Mouse (Mus musculus): ENCODE measurements around the gene Id1. TPM values are rescaled to one million over a fixed set of nuclear protein-coding genes. Genes with fewer than 3 reads are reported as not detected.

Id1 gene
- polyA plus RNA-seq, 1 experiment = 20.5 TPM

DNA sequence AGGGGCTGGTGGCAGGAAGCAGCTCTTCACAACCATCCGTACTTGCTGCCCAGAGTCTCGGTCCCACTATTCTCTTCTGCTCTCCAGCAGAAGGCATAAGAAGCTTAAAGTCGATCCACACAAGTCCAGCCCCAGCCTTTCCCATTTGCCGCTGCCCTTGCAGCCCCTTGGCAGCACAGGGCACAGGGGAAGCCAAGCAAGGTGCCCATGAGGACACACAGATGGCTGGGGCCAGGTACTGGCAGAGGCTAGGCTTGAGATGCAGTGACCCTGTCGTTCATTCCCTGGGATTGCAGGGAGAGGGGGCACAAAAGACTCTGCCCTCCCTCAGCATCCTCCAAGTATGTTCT, 31.8 kb upstream of the Id1 start:
- no peak for TF ChIP-seq POLR2A (IDR thresholded peaks at IDR 0.05; ENCODE audit: insufficient read depth, low read length)
- no peak for TF ChIP-seq EP300 (IDR thresholded peaks at IDR 0.05; ENCODE audit: insufficient read depth, low read depth, low read length)
- no peak for TF ChIP-seq CTCF (IDR thresholded peaks at IDR 0.05; ENCODE audit: low read depth, low read length)
- H3K9ac ChIP-seq (ENCODE audit: low read depth, poor library complexity, severe bottlenecking) = no peak overlapping the region
- no peaks in the 10 kb centered on the region for H3K36me3 ChIP-seq (ENCODE audit: control insufficient read depth, insufficient read depth, low read length, poor library complexity, severe bottlenecking)
- H3K27me3 ChIP-seq (ENCODE audit: control insufficient read depth, insufficient read depth, low read length, poor library complexity, severe bottlenecking) = no peaks in the 10 kb centered on the region
- no peaks in the 10 kb centered on the region for H3K9me3 ChIP-seq (replicated peaks; ENCODE audit: control insufficient read depth, insufficient read depth, low read length, poor library complexity, severe bottlenecking)
- peaks cover 10% of the 10 kb centered on the region for H3K4me1 ChIP-seq (ENCODE audit: control insufficient read depth, insufficient read depth, low read length)
- no peak overlapping the region for H3K27ac ChIP-seq (ENCODE audit: insufficient read depth, low read length)
- no peak overlapping the region for H3K4me3 ChIP-seq (ENCODE audit: low read depth, low read length)

DNA sequence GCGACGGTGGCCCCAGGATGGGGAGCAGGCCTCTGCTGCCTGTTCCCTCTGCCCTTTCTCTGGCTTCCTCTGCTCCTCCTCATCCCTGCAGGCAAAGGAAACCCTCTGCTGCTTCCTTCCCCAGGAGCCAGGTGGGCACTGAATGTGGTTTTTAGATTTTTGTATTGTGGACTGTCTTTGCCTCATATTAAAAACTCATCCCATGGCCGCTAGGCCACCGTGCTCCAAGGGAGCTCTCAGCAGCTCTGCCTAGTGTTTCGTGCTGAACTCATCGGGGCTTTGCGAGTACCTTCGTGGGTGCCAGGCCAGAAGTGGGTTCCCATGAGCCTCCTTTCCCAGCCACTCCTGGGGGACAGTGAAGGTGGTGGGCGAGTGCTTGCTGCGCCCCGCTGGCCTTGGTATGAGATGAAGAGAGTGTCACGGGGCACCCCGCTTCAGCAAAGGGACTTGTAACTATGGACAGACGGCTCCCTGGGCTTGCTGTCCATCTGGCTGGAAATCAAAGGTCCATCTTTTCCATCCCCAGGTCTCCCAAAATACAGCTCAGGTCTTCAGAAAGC, 31.2 kb upstream of the Id1 start:
- Histone ChIP-seq H3K27me3 (ENCODE audit: control insufficient read depth, insufficient read depth, low read length, poor library complexity, severe bottlenecking) (no peaks in the 10 kb centered on the region), H3K9ac (ENCODE audit: low read depth, poor library complexity, severe bottlenecking) (no peak overlapping the region), H3K9me3 (replicated peaks; ENCODE audit: control insufficient read depth, insufficient read depth, low read length, poor library complexity, severe bottlenecking) (no peaks in the 10 kb centered on the region), H3K36me3 (ENCODE audit: control insufficient read depth, insufficient read depth, low read length, poor library complexity, severe bottlenecking) (no peaks in the 10 kb centered on the region), H3K4me1 (ENCODE audit: control insufficient read depth, insufficient read depth, low read length) (peaks cover 4% of the 10 kb centered on the region), H3K4me3 (ENCODE audit: low read depth, low read length) (no peak overlapping the region), H3K27ac (ENCODE audit: insufficient read depth, low read length) (no peak overlapping the region)
- TF ChIP-seq POLR2A (IDR thresholded peaks at IDR 0.05; ENCODE audit: insufficient read depth, low read length) (no peak), EP300 (IDR thresholded peaks at IDR 0.05; ENCODE audit: insufficient read depth, low read depth, low read length) (no peak), CTCF (IDR thresholded peaks at IDR 0.05; ENCODE audit: low read depth, low read length) (no peak)

DNA sequence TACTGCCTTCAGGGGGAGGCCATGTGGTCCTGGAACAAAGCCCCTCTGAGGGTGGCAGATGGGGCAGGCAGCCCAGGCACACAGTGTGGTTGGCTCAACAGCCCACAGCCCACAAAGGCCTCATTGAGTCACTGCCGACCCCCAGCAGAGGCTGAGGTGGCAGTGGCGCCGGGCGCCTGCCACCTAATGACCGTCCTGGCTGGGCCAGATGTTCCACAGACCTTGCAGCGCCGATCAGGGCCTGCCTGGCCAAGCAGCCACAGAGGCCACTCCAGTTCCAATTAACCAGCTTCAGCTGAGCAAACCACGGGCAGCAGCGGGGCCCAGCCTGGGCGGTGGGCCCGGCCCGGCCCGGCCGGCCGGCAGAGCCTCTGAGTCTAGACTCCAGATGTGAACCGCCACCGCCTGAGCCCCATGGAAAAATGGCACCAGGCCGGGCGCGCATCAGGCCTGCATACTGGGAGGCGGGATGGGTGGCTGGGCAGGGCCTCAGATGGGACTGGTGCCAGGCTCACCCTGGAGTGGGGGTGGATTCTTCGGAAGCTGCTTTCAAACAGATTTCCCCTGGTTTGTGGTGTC, 30.0 kb upstream of the Id1 start:
- H3K4me3 ChIP-seq (ENCODE audit: low read depth, low read length) = peak overlapping the region; percentile 37
- no peaks in the 10 kb centered on the region for H3K36me3 ChIP-seq (ENCODE audit: control insufficient read depth, insufficient read depth, low read length, poor library complexity, severe bottlenecking)
- H3K27me3 ChIP-seq (ENCODE audit: control insufficient read depth, insufficient read depth, low read length, poor library complexity, severe bottlenecking) = no peaks in the 10 kb centered on the region
- no peak for TF ChIP-seq EP300 (IDR thresholded peaks at IDR 0.05; ENCODE audit: insufficient read depth, low read depth, low read length)
- no peak for TF ChIP-seq CTCF (IDR thresholded peaks at IDR 0.05; ENCODE audit: low read depth, low read length)
- TF ChIP-seq POLR2A (IDR thresholded peaks at IDR 0.05; ENCODE audit: insufficient read depth, low read length) = no peak
- H3K4me1 ChIP-seq (ENCODE audit: control insufficient read depth, insufficient read depth, low read length) = peaks cover 3% of the 10 kb centered on the region
- peak overlapping the region; percentile 9; the same call in 1 of the 2 replicates for H3K27ac ChIP-seq (ENCODE audit: insufficient read depth, low read length)
- no peaks in the 10 kb centered on the region for H3K9me3 ChIP-seq (replicated peaks; ENCODE audit: control insufficient read depth, insufficient read depth, low read length, poor library complexity, severe bottlenecking)
- peak overlapping the region; percentile 82 for H3K9ac ChIP-seq (ENCODE audit: low read depth, poor library complexity, severe bottlenecking)

DNA sequence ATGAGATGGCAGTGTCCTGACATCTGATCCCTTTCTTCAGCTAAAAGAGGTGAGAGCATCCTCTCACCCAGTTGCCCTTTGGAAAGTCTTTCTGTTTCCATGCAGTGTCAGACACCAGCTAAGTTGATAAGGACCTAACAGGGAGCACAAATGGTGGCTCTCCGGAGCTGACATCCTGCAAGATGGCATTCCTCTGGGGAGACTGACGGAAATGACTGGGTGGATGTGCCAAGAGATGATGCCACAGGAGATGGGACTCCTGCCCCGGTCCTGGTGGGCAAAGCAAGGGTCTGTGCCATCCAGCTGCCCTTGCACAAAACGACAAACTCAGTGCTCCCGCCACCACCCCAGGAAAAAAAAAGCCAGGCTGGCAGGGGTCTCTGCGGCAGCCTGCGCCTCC, 28.9 kb upstream of the Id1 start:
- Histone ChIP-seq H3K27me3 (ENCODE audit: control insufficient read depth, insufficient read depth, low read length, poor library complexity, severe bottlenecking) (no peaks in the 10 kb centered on the region), H3K36me3 (ENCODE audit: control insufficient read depth, insufficient read depth, low read length, poor library complexity, severe bottlenecking) (no peaks in the 10 kb centered on the region), H3K9me3 (replicated peaks; ENCODE audit: control insufficient read depth, insufficient read depth, low read length, poor library complexity, severe bottlenecking) (no peaks in the 10 kb centered on the region), H3K9ac (ENCODE audit: low read depth, poor library complexity, severe bottlenecking) (peak overlapping the region; percentile 59), H3K4me3 (ENCODE audit: low read depth, low read length) (peak overlapping the region; percentile 65), H3K27ac (ENCODE audit: insufficient read depth, low read length) (peak overlapping the region; percentile 67), H3K4me1 (ENCODE audit: control insufficient read depth, insufficient read depth, low read length) (peaks cover 3% of the 10 kb centered on the region)
- no peak for TF ChIP-seq CTCF (IDR thresholded peaks at IDR 0.05; ENCODE audit: low read depth, low read length)
- TF ChIP-seq POLR2A (IDR thresholded peaks at IDR 0.05; ENCODE audit: insufficient read depth, low read length) = no peak
- no peak for TF ChIP-seq EP300 (IDR thresholded peaks at IDR 0.05; ENCODE audit: insufficient read depth, low read depth, low read length)

DNA sequence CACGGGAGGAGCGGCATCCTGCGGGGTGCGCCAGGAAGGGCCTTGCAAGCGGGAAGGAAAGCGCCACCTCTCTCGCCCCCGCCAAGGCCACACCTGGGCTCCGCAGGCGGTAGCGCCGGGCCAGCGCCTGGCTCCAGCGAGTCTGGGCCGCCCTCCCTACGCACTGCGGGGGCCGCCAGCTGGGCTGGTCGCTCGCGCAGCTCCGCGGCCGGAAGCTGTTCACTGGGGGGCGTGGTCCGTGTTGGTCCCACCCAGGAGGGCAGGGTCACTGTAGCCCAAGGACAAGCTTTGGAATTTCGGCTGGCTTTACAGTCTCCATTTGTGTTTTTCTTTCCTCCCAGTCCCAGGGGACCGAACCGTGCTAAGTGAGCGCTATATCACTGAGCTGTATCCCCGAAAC, 28.4 kb upstream of the Id1 start:
- Histone ChIP-seq H3K9ac (ENCODE audit: low read depth, poor library complexity, severe bottlenecking) (peak overlapping the region; percentile 64), H3K4me1 (ENCODE audit: control insufficient read depth, insufficient read depth, low read length) (peaks cover 3% of the 10 kb centered on the region), H3K4me3 (ENCODE audit: low read depth, low read length) (peak overlapping the region; percentile 66), H3K36me3 (ENCODE audit: control insufficient read depth, insufficient read depth, low read length, poor library complexity, severe bottlenecking) (no peaks in the 10 kb centered on the region), H3K27me3 (ENCODE audit: control insufficient read depth, insufficient read depth, low read length, poor library complexity, severe bottlenecking) (no peaks in the 10 kb centered on the region), H3K9me3 (replicated peaks; ENCODE audit: control insufficient read depth, insufficient read depth, low read length, poor library complexity, severe bottlenecking) (no peaks in the 10 kb centered on the region), H3K27ac (ENCODE audit: insufficient read depth, low read length) (peak overlapping the region; percentile 94)
- TF ChIP-seq CTCF (IDR thresholded peaks at IDR 0.05; ENCODE audit: low read depth, low read length) (no peak), EP300 (IDR thresholded peaks at IDR 0.05; ENCODE audit: insufficient read depth, low read depth, low read length) (peak; percentile 81), POLR2A (IDR thresholded peaks at IDR 0.05; ENCODE audit: insufficient read depth, low read length) (peak; percentile 41)

DNA sequence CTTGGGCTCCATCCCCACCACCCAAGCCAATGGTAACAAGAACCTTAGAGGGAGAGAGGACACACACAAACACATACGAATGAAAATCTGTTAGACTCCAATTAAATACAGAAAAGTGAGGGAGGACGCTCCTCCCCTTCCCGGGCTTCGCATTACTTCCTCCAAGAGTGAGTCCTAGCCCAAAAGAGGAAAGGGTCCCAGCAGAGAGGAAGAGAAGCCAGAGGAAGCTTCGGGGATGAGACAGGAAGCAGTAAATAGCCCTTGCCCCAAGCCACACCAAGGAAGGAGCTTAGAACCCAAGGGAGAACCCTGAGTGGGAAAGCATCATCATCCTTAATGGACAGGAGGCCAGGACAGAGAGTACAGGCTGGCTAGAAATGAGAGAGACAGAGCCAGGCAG, 27.0 kb upstream of the Id1 start:
- TF ChIP-seq CTCF (IDR thresholded peaks at IDR 0.05; ENCODE audit: low read depth, low read length) = no peak
- no peak for TF ChIP-seq EP300 (IDR thresholded peaks at IDR 0.05; ENCODE audit: insufficient read depth, low read depth, low read length)
- no peak for TF ChIP-seq POLR2A (IDR thresholded peaks at IDR 0.05; ENCODE audit: insufficient read depth, low read length)
- H3K4me1 ChIP-seq (ENCODE audit: control insufficient read depth, insufficient read depth, low read length) = peaks cover 3% of the 10 kb centered on the region
- H3K9ac ChIP-seq (ENCODE audit: low read depth, poor library complexity, severe bottlenecking) = no peak overlapping the region
- no peaks in the 10 kb centered on the region for H3K27me3 ChIP-seq (ENCODE audit: control insufficient read depth, insufficient read depth, low read length, poor library complexity, severe bottlenecking)
- peak overlapping the region; percentile 94 for H3K27ac ChIP-seq (ENCODE audit: insufficient read depth, low read length)
- H3K9me3 ChIP-seq (replicated peaks; ENCODE audit: control insufficient read depth, insufficient read depth, low read length, poor library complexity, severe bottlenecking) = no peaks in the 10 kb centered on the region
- H3K4me3 ChIP-seq (ENCODE audit: low read depth, low read length) = no peak overlapping the region
- no peaks in the 10 kb centered on the region for H3K36me3 ChIP-seq (ENCODE audit: control insufficient read depth, insufficient read depth, low read length, poor library complexity, severe bottlenecking)
